Mouse (Mus musculus) right cerebral cortex, postnatal 14 days (tissue): ENCODE data around the gene Hrh3.

Experiments
- DNase-seq: peaks from one replicate; pipeline ENCODE4 v3.0.0; 2022

Hrh3 gene

GRCm38 (mm10) chr2:180103978-180104658 is at the start of gene Hrh3:
Gene Hrh3, minus strand, starts transcription at chr2:180104488.
- DNase-seq, result peak; percentile 70

- no peak for DNase-seq
Measured at GRCm38 (mm10) chr2:180148551-180148950, 44.3 kb upstream of the Hrh3 start.

- DNase-seq, result peak; percentile 16
Measured at GRCm38 (mm10) chr2:180147379-180147778, 43.1 kb upstream of the Hrh3 start.

GRCm38 (mm10) chr2:180146091-180146490 is 41.8 kb upstream of the Hrh3 start:
- DNase-seq, result no peak

GRCm38 (mm10) chr2:180135414-180135813 is 31.1 kb upstream of the Hrh3 start:
- no peak for DNase-seq

GRCm38 (mm10) chr2:180133911-180134310 is 29.6 kb upstream of the Hrh3 start:
- no peak for DNase-seq

- DNase-seq, result no peak
Measured at GRCm38 (mm10) chr2:180133231-180133630, 28.9 kb upstream of the Hrh3 start.

GRCm38 (mm10) chr2:180127675-180128074 is 23.4 kb upstream of the Hrh3 start:
- DNase-seq, result no peak

GRCm38 (mm10) chr2:180126195-180126594 is 21.9 kb upstream of the Hrh3 start:
- DNase-seq, result no peak

- DNase-seq, result no peak
Measured at GRCm38 (mm10) chr2:180124192-180124591, 19.9 kb upstream of the Hrh3 start.

GRCm38 (mm10) chr2:180120292-180120761 is 16.0 kb upstream of the Hrh3 start:
- DNase-seq, result no peak

GRCm38 (mm10) chr2:180119439-180120291 is 15.4 kb upstream of the Hrh3 start:
- peak; percentile 4 for DNase-seq

GRCm38 (mm10) chr2:180118661-180119438 is 14.6 kb upstream of the Hrh3 start, which contains the start of gene Osbpl2:
Gene Osbpl2, plus strand, starts transcription at chr2:180119306.
- peak; percentile 99 for DNase-seq

GRCm38 (mm10) chr2:180117485-180118194 is 13.4 kb upstream of the Hrh3 start:
- no peak for DNase-seq

- no peak for DNase-seq
Measured at GRCm38 (mm10) chr2:180116741-180117484, 12.6 kb upstream of the Hrh3 start.

GRCm38 (mm10) chr2:180116081-180116493 is 11.8 kb upstream of the Hrh3 start:
- DNase-seq, result no peak

- no peak for DNase-seq
Measured at GRCm38 (mm10) chr2:180115279-180115678, 11.0 kb upstream of the Hrh3 start.

GRCm38 (mm10) chr2:180113909-180114890 is 9.9 kb upstream of the Hrh3 start:
- peak; percentile 72 for DNase-seq

- DNase-seq, result no peak
Measured at GRCm38 (mm10) chr2:180108285-180108684, 4.0 kb upstream of the Hrh3 start.

- peak; percentile 9 for DNase-seq
Measured at GRCm38 (mm10) chr2:180107081-180107480, 2.8 kb upstream of the Hrh3 start.
